Mouse (Mus musculus): ENCODE data around the gene Otx2.

- TF ChIP-seq CTCF (IDR thresholded peaks at IDR 0.05; ENCODE audit: low read depth) (no peak), EP300 (IDR thresholded peaks at IDR 0.05; ENCODE audit: low read depth) (no peak)
Observed at GRCm38 (mm10) chr14:48661646-48662567, 11.7 kb downstream of the Otx2 start.

All from liver, postnatal 0 days (tissue).